Mouse (Mus musculus) cerebellum, adult 9-11 months (tissue): ENCODE measurements around the gene Rps6kl1.
A peak's percentile ranks its signal among the peaks of the same experiment; 100 is the strongest.

Experiments
- DNase-seq: peaks from one replicate; pipeline ENCODE4 v3.0.0; 2022

Rps6kl1 gene

DNA sequence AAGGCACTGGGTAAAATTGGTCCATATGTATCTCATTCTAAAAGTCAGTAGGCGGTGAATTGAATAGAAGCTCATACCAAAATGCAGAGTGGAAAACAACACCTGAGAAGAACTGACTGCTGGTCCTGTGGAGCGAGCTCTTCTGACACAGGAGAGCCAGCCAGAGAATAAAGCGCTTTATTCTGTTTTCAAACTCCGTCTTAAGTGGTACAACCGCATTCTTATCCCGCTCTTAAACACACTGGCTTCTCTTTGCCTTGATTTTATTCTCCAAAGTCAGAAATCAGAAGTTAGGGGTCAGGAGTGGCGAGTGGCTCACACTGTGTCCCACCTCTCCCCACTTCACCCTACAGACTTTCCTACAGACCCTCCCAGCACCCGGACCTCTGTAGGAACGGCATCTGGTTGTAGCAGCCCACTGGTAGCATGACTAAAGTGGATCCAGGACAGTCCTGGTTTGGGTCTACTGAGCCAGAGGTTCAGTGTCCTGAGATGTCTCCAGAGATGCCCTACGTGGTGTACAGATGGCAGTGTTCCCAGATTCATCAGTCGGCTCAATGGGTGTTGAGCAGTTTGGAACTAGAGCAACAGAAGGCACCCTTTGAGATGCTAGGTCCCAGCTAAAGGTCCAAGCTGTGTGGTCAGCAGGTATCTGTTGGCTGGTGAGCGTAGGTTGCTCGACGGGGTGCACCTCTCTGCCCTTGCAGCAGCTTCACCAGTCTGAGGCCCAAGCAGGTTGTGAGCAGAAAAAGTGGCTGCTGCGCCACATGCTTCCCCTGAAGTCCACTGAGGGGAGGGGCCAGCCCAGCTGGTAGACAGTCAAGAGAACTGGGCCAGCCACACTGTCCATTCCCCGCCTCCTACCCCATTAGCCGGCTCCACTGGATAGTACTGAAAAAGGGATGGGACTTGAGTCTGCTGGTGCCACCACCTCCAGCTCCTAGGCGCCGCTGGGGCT lies 15.3 kb downstream of the Rps6kl1 start:
- DNase-seq = peak; percentile 51

- no peak for DNase-seq
These were observed 16.8 kb downstream of the Rps6kl1 start for GRCm38 (mm10) chr12:85134043-85134794.

- no peak for DNase-seq
These were observed 19.7 kb downstream of the Rps6kl1 start for GRCm38 (mm10) chr12:85131361-85131760.

DNA sequence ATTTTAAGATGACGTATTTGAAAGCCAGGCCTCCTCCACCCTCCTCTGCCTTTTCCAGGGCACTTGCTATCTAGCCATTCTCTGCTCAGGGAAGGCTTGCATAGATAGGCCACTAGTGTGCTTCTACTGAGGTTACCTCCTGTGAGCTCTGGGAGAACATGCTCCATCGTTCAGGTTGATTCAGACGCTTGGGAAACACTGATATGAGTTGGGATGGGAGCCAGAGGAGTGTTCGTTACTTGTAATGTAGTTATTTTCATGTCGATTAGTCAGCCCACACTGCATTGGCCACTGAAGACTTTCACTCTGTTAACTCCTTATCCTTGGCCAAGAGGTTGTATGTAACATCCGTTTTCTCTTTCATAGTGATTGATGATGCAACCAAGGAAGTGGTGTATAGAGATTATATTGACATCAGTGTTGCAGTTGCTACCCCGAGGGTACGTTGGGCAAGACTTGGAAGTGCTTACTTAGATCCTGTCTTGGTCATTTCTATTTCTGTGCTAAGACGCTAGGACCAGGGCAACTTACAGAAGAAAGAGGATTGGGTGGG lies 21.6 kb downstream of the Rps6kl1 start:
- no peak for DNase-seq

GRCm38 (mm10) chr12:85126986-85127603 lies 24.0 kb downstream of the Rps6kl1 start:
- DNase-seq = no peak

- DNase-seq = no peak
These were observed 26.3 kb downstream of the Rps6kl1 start for GRCm38 (mm10) chr12:85124751-85125150.

DNA sequence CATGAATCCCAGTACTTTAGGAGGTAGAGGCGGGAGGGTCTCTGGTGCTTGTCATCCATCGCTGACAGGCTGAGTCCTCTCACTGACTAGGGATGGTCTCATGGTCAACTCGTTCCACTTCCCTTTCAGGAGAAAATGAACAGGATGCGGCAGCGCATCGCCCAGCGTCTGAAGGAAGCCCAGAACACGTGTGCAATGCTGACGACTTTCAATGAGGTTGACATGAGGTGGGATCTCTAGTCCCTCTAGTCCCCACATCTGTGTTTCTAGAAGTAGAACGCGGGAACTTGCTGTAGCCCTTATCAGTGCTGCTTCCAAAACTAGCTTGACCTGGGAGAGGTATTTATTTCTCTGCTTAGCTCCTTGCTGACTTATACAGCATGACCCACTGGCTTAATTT lies 27.4 kb downstream of the Rps6kl1 start:
- no peak for DNase-seq

DNA sequence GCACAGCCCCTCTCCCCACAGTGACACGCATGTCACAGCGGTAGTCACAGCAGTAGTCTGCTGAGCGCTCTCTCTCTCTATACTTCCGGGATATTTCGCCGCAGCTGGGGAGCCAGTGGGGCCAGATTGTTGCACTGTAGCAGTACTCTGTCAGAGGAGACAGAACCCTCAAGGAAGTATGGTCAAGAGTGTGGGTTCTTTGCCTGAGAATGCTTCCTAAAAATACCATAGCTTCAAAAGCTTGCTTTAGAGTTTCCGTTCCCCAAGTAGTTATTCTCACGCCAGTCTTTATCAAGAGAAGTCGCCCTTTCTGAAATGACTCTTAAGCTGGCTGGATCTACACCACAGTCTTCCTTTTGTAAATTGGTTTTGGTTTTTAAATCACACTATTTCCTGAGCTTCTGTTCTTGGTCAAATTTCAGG lies 27.9 kb downstream of the Rps6kl1 start:
- DNase-seq = no peak

GRCm38 (mm10) chr12:85121806-85122459 lies 29.1 kb downstream of the Rps6kl1 start:
- no peak for DNase-seq

DNA sequence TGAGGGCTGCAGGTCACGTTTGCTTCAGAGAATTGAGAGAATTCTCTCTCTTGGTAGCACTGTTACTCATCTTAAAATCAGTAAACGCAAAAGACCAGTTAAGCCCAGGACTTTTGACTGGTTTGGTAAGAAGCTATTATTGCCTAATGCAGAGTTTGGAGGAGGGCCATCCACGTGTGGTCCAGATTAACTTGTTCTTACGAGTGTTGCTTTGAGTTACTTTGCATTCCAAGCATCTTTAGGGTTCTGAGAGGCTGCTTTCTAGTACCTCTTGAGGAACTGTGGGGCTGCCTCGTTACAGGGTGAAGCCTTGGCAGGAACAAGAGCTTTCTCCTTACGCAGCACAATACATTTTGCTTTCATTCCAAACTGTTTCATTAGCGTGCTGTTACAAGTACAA lies 35.4 kb downstream of the Rps6kl1 start:
- no peak for DNase-seq

DNA sequence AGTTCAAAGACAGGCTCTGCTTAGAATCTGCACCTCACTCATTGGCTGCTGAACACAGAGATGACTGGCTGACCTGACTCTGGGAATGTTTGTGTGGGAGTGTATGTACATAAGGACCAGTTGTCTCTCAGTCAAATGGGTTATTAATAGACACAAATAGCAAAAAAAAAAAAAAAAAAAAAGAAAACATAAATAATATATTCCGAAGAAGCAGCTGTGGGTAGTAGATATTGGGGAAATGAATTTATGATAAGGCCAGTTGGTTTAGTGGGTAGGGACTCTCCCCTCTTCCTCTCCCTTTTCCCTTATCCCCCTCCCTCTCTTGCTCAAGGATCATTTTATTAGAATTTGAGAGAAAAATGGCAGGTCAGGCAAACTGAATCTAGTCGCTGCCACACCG lies 37.1 kb downstream of the Rps6kl1 start:
- no peak for DNase-seq

- DNase-seq = no peak
These were observed 37.7 kb downstream of the Rps6kl1 start for GRCm38 (mm10) chr12:85113337-85113736.

DNA sequence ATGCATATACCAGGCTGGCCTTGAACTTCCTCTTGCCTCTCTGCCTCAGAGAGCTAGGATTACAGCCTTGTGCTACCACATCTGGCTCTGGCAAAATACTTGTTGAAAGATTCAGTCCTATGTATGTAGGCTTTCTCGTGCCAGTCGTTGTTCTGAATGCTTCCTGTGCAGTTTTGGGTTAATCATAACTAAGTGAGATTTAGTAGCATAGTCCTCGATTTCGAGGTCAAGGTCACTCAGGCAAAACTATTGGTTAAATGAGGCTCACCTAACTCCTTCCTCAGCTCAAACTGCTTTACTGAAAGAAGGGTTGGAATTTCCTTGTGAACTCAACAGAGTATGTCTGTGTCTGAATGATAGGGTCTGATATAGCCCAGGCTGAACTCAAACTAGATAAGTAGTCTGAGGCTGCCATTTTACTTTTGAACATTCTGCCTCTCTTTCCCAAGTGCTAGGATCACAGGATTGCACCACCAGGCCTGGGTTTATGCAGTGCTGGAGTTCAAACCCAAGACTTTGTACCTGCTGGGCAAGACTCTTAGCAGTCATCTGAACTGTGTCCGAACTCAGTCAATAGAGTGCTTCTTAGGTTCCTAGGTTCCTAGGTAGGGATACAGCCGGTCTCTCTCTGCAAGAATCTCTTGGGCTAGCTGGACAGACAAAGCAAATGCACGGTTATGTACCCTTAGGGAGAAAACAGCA lies 38.4 kb downstream of the Rps6kl1 start:
- no peak for DNase-seq

- peak; percentile 89 for DNase-seq
These were observed 40.1 kb downstream of the Rps6kl1 start, which contains the start of the genes Prox2 and Dlst for GRCm38 (mm10) chr12:85110698-85111592. TSS of gene Prox2 (minus strand) at chr12:85110759. TSS of gene Dlst (plus strand) at chr12:85110833.

DNA sequence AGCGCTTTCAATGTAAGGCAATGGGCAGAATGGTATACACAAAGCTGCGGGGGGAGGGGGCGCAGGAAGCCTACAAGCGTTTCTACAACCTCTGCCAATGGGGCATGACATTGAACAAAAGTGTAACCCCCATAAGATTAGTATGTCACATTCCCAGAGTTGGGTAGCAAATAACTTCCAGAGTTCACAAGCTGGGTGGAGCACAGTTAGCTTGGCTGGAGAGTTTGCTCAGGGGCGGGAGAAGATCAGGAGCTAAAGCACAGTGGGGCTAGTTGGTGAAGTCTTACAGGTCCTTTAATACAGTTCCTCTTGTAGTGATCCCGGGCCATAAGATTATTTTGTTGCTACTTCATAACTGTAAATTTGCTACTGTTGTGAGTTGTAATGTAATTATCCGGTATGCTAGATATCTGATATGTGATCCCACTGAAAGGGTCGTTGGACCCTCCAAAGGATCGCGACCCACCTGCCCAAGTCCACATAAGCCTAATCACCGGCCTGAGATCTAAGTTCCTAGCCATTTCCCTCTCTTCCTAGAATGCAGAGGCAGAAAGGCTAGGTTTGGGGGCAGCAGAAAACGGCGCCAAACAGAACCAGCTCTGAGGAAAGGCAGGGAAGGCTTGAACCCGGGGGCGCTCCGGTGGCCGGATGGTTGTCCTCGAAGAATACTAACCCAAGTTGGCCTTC lies 40.9 kb downstream of the Rps6kl1 start:
- DNase-seq = peak; percentile 30

DNA sequence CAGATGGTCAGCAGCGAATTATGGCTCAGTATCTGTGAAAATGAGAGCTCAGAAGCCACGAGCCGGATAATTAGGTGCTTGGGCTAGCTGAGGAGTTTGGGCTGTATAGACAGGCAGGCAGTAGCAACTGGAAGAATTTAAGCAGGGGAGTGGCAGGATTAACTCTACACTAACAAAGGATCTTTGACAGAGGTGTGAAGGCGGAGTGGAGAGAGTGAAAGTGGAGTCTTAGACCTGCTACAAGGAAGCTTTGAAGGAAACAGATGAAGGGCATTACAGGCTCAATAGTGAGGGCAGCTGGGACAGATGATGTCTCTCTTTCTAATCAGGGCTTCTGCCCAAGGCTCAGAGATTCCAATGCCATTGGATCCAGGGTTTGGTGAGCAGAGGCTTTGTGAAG lies 41.6 kb downstream of the Rps6kl1 start:
- no peak for DNase-seq

- no peak for DNase-seq
These were observed 42.4 kb downstream of the Rps6kl1 start for GRCm38 (mm10) chr12:85108643-85109042.

GRCm38 (mm10) chr12:85106292-85106691 lies 44.8 kb downstream of the Rps6kl1 start:
- DNase-seq = no peak

GRCm38 (mm10) chr12:85104789-85105188 lies 46.3 kb downstream of the Rps6kl1 start:
- no peak for DNase-seq

DNA sequence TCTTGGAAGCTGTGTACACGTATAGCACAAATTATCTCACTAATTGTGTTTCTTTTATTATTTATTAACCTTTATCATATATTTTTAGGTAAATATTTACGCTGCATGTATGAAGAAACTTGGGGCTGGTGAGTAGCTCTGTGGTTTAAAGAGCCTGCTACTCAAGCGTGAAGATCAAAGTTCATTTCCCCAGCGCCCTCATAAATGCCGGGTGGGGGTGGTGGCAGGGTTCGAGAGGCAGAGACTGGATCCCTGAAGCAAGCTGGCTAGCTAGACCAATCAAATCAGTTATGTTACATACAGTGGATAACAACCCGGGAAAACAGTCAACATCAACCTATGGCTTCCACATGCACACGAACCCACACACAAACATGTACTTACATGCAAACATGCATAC lies 48.0 kb downstream of the Rps6kl1 start:
- no peak for DNase-seq
